Mouse (Mus musculus): Measurements from ENCODE around the gene Apod.

DNA sequence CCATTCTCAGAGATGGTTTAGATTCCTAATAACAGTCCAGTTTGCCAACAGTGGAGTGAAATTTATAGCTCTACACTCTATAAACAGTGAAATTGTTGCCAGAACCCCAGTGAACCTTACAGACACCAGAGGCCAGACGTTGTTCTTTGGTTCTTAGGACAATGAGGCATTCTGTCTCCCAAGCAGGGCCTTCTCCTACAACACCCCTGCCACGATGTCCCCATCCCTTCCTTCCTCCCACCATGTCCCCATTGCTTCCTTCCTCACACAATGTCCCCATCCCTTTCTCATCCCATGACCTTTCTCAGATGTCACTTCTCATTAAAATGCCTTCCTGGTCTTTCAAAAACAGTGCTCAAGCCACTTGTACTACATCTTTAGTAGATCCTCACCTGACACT, 3.8 kb upstream of the Apod start:
- no peak for TF ChIP-seq FLI1 (IDR thresholded peaks at IDR 0.05; ENCODE audit: low read length)
- TF ChIP-seq GATA1 (IDR thresholded peaks at IDR 0.05; ENCODE audit: borderline replicate concordance, low read length): no peak
